Mouse (Mus musculus) ES-E14 (cell line): ENCODE measurements at regions not wholly inside any gene's neighbourhood (a gene's known extent, or its start where the extent isn't known, plus 50 kb on each side); places are given as distances from the start of the nearest gene placed in this dataset.
A peak's percentile ranks its signal among the peaks of the same experiment; 100 is the strongest.

Experiments used
- DNase-seq: peaks from one replicate; pipeline ENCODE4 v3.0.0-alpha.2; 2013; ENCODE audit warnings: low read depth, low spot score
- H3K27ac ChIP-seq: 2 replicates; pipeline ENCODE4 v1.5.1; 2012; ENCODE audit warnings: low read depth, mild to moderate bottlenecking, low read length, moderate library complexity, mixed read lengths; ENCODE audit not compliant: poor library complexity, insufficient read depth, severe bottlenecking
- H3K36me3 ChIP-seq: 2 replicates; pipeline ENCODE4 v1.6.1; 2012; ENCODE audit warnings: mild to moderate bottlenecking, low read length, moderate library complexity, mixed read lengths; ENCODE audit not compliant: control insufficient read depth, poor library complexity, insufficient read depth, severe bottlenecking
- H3K4me1 ChIP-seq, 2 experiments: fragments of 150-350 bp in 1 of 2; sonication (generic) in 1 of 2; 2 replicates each; pipeline ENCODE4 v1.6.1; 2012; ENCODE audit warnings: low read length in 2 of 2, mild to moderate bottlenecking in 1 of 2, mixed read lengths in 1 of 2; ENCODE audit not compliant: control insufficient read depth in 2 of 2, insufficient read depth in 2 of 2, poor library complexity in 1 of 2
- H3K4me3 ChIP-seq, 2 experiments: fragments of 150-350 bp in 1 of 2; sonication (generic) in 1 of 2; 2 replicates each; pipeline ENCODE4 v1.5.1; 2012; ENCODE audit warnings: low read length in 2 of 2, low read depth in 1 of 2, mild to moderate bottlenecking in 1 of 2, mixed read lengths in 1 of 2; ENCODE audit not compliant: insufficient read depth in 1 of 2, poor library complexity in 1 of 2, severe bottlenecking in 1 of 2
- H3K9ac ChIP-seq: 2 replicates; pipeline ENCODE4 v1.6.1; 2012; ENCODE audit warnings: low read depth, mild to moderate bottlenecking, low read length, mixed read lengths; ENCODE audit not compliant: poor library complexity, insufficient read depth, severe bottlenecking
- H3K9me3 ChIP-seq: fragments of 150-350 bp; sonication (generic); 2 replicates; pipeline ENCODE4 v1.6.1; 2012; ENCODE audit warnings: low read depth, mild to moderate bottlenecking, low read length; ENCODE audit not compliant: control insufficient read depth, insufficient read depth
- CHD2 ChIP-seq: IDR thresholded peaks from 2 replicates; pipeline ENCODE4 v1.6.1; 2014; ENCODE audit warnings: mild to moderate bottlenecking, low read depth, low read length, inconsistent platforms
- HCFC1 ChIP-seq: IDR thresholded peaks from 2 replicates; pipeline ENCODE4 v1.6.1; 2012; ENCODE audit warnings: low read length, inconsistent platforms, borderline replicate concordance; ENCODE audit not compliant: insufficient read depth
- MAFK ChIP-seq: IDR thresholded peaks from 2 replicates; pipeline ENCODE4 v1.6.1; 2014; ENCODE audit warnings: mild to moderate bottlenecking, low read depth, low read length, inconsistent platforms; ENCODE audit not compliant: insufficient read depth
- ZC3H11A ChIP-seq: IDR thresholded peaks from 2 replicates; pipeline ENCODE4 v1.6.1; 2012; ENCODE audit warnings: low read depth, mild to moderate bottlenecking, inconsistent platforms, low read length, borderline replicate concordance
- ZNF384 ChIP-seq: IDR thresholded peaks from 2 replicates; pipeline ENCODE4 v1.6.1; 2012; ENCODE audit warnings: low read depth, low read length, inconsistent platforms
- in situ Hi-C, 2 experiments: fragments of 600-800 bp; cut with MboI; formaldehyde crosslinking; loops; one replicate each; pipeline ENCODE4 v1.15.1; 2025; ENCODE audit warnings: low sequenced_read_pairs in 2 of 2, inconsistent platforms in 1 of 2; ENCODE audit not compliant: unreplicated experiment in 2 of 2

GRCm38 (mm10) chr6:35853993-35854392 is 314.3 kb upstream of the Mtpn start:
- H3K27ac ChIP-seq = no peak overlapping the region
- no peak overlapping the region for H3K4me3 ChIP-seq
- no peak overlapping the region for H3K9ac ChIP-seq
- TF ChIP-seq HCFC1 (no peak), CHD2 (no peak), ZC3H11A (no peak), MAFK (no peak), ZNF384 (no peak)
- no peaks in the 10 kb centered on the region for H3K9me3 ChIP-seq
- no peaks in the 10 kb centered on the region for H3K4me1 ChIP-seq
- no peak for DNase-seq
- no peaks in the 10 kb centered on the region for H3K36me3 ChIP-seq
- in situ Hi-C loops = no loop called here

GRCm38 (mm10) chr6:35816657-35817056 is 277.0 kb upstream of the Mtpn start:
- no peaks in the 10 kb centered on the region for H3K36me3 ChIP-seq
- H3K9ac ChIP-seq = no peak overlapping the region
- in situ Hi-C loops = no loop called here
- H3K4me1 ChIP-seq = peaks cover 0 to 14% of the 10 kb centered on the region in 2 experiments; a peak in 2 of 4 replicates
- peak; percentile 4 for DNase-seq
- H3K27ac ChIP-seq = no peak overlapping the region
- peak overlapping the region; percentile 23 to 45; a peak in 3 of 4 replicates for H3K4me3 ChIP-seq
- H3K9me3 ChIP-seq = no peaks in the 10 kb centered on the region
- TF ChIP-seq CHD2 = no peak
- TF ChIP-seq ZC3H11A = no peak
- no peak for TF ChIP-seq HCFC1
- TF ChIP-seq ZNF384 = no peak
- no peak for TF ChIP-seq MAFK

GRCm38 (mm10) chr6:35814476-35814875 is 274.8 kb upstream of the Mtpn start:
- no peak for TF ChIP-seq MAFK
- no peak for TF ChIP-seq CHD2
- no peak for TF ChIP-seq ZC3H11A
- no peak for TF ChIP-seq HCFC1
- no peak for TF ChIP-seq ZNF384
- in situ Hi-C loops = no loop called here

GRCm38 (mm10) chr6:35805738-35806137 is 266.1 kb upstream of the Mtpn start:
- in situ Hi-C loops = no loop called here
- TF ChIP-seq ZC3H11A = no peak
- TF ChIP-seq HCFC1 = no peak
- no peak for TF ChIP-seq MAFK
- no peak for TF ChIP-seq ZNF384
- no peak for TF ChIP-seq CHD2
- no peak for DNase-seq
- Histone ChIP-seq H3K4me1 (no peaks in the 10 kb centered on the region), H3K27ac (no peak overlapping the region), H3K4me3 (no peak overlapping the region), H3K9me3 (no peaks in the 10 kb centered on the region), H3K9ac (no peak overlapping the region), H3K36me3 (no peaks in the 10 kb centered on the region)

More at GRCm38 (mm10) chr6:35814476-35814875, 274.8 kb upstream of the Mtpn start:
- H3K27ac ChIP-seq = no peak overlapping the region
- no peaks in the 10 kb centered on the region for H3K36me3 ChIP-seq
- no peak overlapping the region for H3K9ac ChIP-seq
- H3K4me1 ChIP-seq = peaks cover 0 to 14% of the 10 kb centered on the region in 2 experiments; a peak in 2 of 4 replicates
- no peak for DNase-seq
- H3K4me3 ChIP-seq = no peak overlapping the region
- no peaks in the 10 kb centered on the region for H3K9me3 ChIP-seq

GRCm38 (mm10) chr6:35804041-35804440 is 264.4 kb upstream of the Mtpn start:
- no peak for DNase-seq
- H3K27ac ChIP-seq = no peak overlapping the region
- no peaks in the 10 kb centered on the region for H3K4me1 ChIP-seq
- H3K9me3 ChIP-seq = no peaks in the 10 kb centered on the region
- TF ChIP-seq HCFC1 (no peak), ZC3H11A (no peak), MAFK (no peak), CHD2 (no peak), ZNF384 (no peak)
- H3K36me3 ChIP-seq = no peaks in the 10 kb centered on the region
- no peak overlapping the region for H3K9ac ChIP-seq
- in situ Hi-C loops = no loop called here
- no peak overlapping the region for H3K4me3 ChIP-seq
